Mouse (Mus musculus): Measurements from ENCODE around the gene Sptssa. TPM values are rescaled to one million over a fixed set of nuclear protein-coding genes. Genes with fewer than 3 reads are reported as not detected.
A peak's percentile ranks its signal among the peaks of the same experiment; 100 is the strongest.

Sptssa gene
- polyA plus RNA-seq, 1 experiment from 2014 or later: 192 TPM

- Histone ChIP-seq H3K36me3 (peaks cover 7% of the 10 kb centered on the region), H3K27ac (replicated peaks) (no peak overlapping the region), H3K9ac (no peak overlapping the region), H3K9me3 (replicated peaks) (no peaks in the 10 kb centered on the region), H3K4me1 (peaks cover 17% of the 10 kb centered on the region), H3K4me2 (replicated peaks) (peak overlapping the region; percentile 72), H3K4me3 (replicated peaks) (0 out of 2 replicates have a peak overlapping the region, but pooled peaks have one; percentile 65), H3K27me3 (no peaks in the 10 kb centered on the region)
- WGBS: 86% methylated on average over 1 of the region's 1 CpGs
- no peak for ATAC-seq (ENCODE audit: insufficient number of reproducible peaks, low FRiP score, low TSS enrichment, low read depth)
Observed at GRCm38 (mm10) chr12:54654741-54655140, 1.6 kb downstream of the Sptssa start.

- no peaks in the 10 kb centered on the region for H3K27me3 ChIP-seq
- peak overlapping the region; percentile 72; the same call in 1 of the 2 replicates for H3K4me2 ChIP-seq (replicated peaks)
- H3K4me3 ChIP-seq (replicated peaks): no peak overlapping the region
- no peaks in the 10 kb centered on the region for H3K9me3 ChIP-seq (replicated peaks)
- peaks cover 7% of the 10 kb centered on the region for H3K36me3 ChIP-seq
- ATAC-seq (ENCODE audit: insufficient number of reproducible peaks, low FRiP score, low TSS enrichment, low read depth): no peak
- H3K4me1 ChIP-seq: peaks cover 17% of the 10 kb centered on the region
- H3K9ac ChIP-seq: no peak overlapping the region
- 62% methylated on average over 4 of the region's 4 CpGs for WGBS
- H3K27ac ChIP-seq (replicated peaks): no peak overlapping the region
Observed at GRCm38 (mm10) chr12:54654141-54654540, 2.2 kb downstream of the Sptssa start.

GRCm38 (mm10) chr12:54652346-54652745 lies 4.0 kb downstream of the Sptssa start:
- no peak overlapping the region for H3K9ac ChIP-seq
- no peak for ATAC-seq (ENCODE audit: insufficient number of reproducible peaks, low FRiP score, low TSS enrichment, low read depth)
- WGBS: 80% methylated on average over 12 of the region's 12 CpGs

GRCm38 (mm10) chr12:54651820-54652219 lies 4.6 kb downstream of the Sptssa start:
- Histone ChIP-seq H3K9me3 (replicated peaks) (no peaks in the 10 kb centered on the region), H3K4me2 (replicated peaks) (no peak overlapping the region), H3K27ac (replicated peaks) (no peak overlapping the region), H3K4me1 (peaks cover 17% of the 10 kb centered on the region), H3K27me3 (no peaks in the 10 kb centered on the region), H3K9ac (no peak overlapping the region), H3K36me3 (peaks cover 22% of the 10 kb centered on the region), H3K4me3 (replicated peaks) (no peak overlapping the region)
- no peak for ATAC-seq (ENCODE audit: insufficient number of reproducible peaks, low FRiP score, low TSS enrichment, low read depth)
- 59% methylated on average over 8 of the region's 8 CpGs for WGBS

More at GRCm38 (mm10) chr12:54652346-54652745, 4.0 kb downstream of the Sptssa start:
- Histone ChIP-seq H3K36me3 (peaks cover 19% of the 10 kb centered on the region), H3K4me3 (replicated peaks) (no peak overlapping the region), H3K4me2 (replicated peaks) (no peak overlapping the region), H3K27me3 (no peaks in the 10 kb centered on the region), H3K9me3 (replicated peaks) (no peaks in the 10 kb centered on the region), H3K4me1 (peaks cover 17% of the 10 kb centered on the region), H3K27ac (replicated peaks) (no peak overlapping the region)

GRCm38 (mm10) chr12:54651158-54651557 lies 5.2 kb downstream of the Sptssa start:
- Histone ChIP-seq H3K4me3 (replicated peaks) (no peak overlapping the region), H3K4me2 (replicated peaks) (no peak overlapping the region), H3K9ac (no peak overlapping the region), H3K27me3 (no peaks in the 10 kb centered on the region), H3K9me3 (replicated peaks) (no peaks in the 10 kb centered on the region), H3K27ac (replicated peaks) (no peak overlapping the region), H3K36me3 (peaks cover 24% of the 10 kb centered on the region), H3K4me1 (peaks cover 17% of the 10 kb centered on the region)
- WGBS: 31% methylated on average over 1 of the region's 1 CpGs
- ATAC-seq (ENCODE audit: insufficient number of reproducible peaks, low FRiP score, low TSS enrichment, low read depth): no peak

GRCm38 (mm10) chr12:54644947-54645346 lies 11.4 kb downstream of the Sptssa start:
- Histone ChIP-seq H3K4me2 (replicated peaks) (no peak overlapping the region), H3K9ac (no peak overlapping the region), H3K9me3 (replicated peaks) (no peaks in the 10 kb centered on the region), H3K4me3 (replicated peaks) (no peak overlapping the region), H3K36me3 (peaks cover 18% of the 10 kb centered on the region; the same call in 1 of the 2 replicates), H3K27me3 (no peaks in the 10 kb centered on the region), H3K4me1 (no peaks in the 10 kb centered on the region), H3K27ac (replicated peaks) (no peak overlapping the region)
- ATAC-seq (ENCODE audit: insufficient number of reproducible peaks, low FRiP score, low TSS enrichment, low read depth): no peak
- 71% methylated on average over 2 of the region's 2 CpGs for WGBS

GRCm38 (mm10) chr12:54643320-54643892 lies 13.0 kb downstream of the Sptssa start:
- no peak overlapping the region for H3K4me2 ChIP-seq (replicated peaks)
- no peak overlapping the region for H3K4me3 ChIP-seq (replicated peaks)
- H3K4me1 ChIP-seq: no peaks in the 10 kb centered on the region
- no peaks in the 10 kb centered on the region for H3K27me3 ChIP-seq
- WGBS: 84% methylated on average over 5 of the region's 5 CpGs
- no peak for ATAC-seq (ENCODE audit: insufficient number of reproducible peaks, low FRiP score, low TSS enrichment, low read depth)
- no peaks in the 10 kb centered on the region for H3K9me3 ChIP-seq (replicated peaks)
- no peak overlapping the region for H3K27ac ChIP-seq (replicated peaks)
- peaks cover 16% of the 10 kb centered on the region; the same call in 1 of the 2 replicates for H3K36me3 ChIP-seq
- H3K9ac ChIP-seq: no peak overlapping the region

- no peak overlapping the region for H3K9ac ChIP-seq
- no peaks in the 10 kb centered on the region for H3K27me3 ChIP-seq
- no peak for ATAC-seq (ENCODE audit: insufficient number of reproducible peaks, low FRiP score, low TSS enrichment, low read depth)
- no peaks in the 10 kb centered on the region for H3K9me3 ChIP-seq (replicated peaks)
- peaks cover 2% of the 10 kb centered on the region; the same call in 1 of the 2 replicates for H3K36me3 ChIP-seq
- no peak overlapping the region for H3K27ac ChIP-seq (replicated peaks)
- H3K4me3 ChIP-seq (replicated peaks): no peak overlapping the region
- no peaks in the 10 kb centered on the region for H3K4me1 ChIP-seq
- H3K4me2 ChIP-seq (replicated peaks): no peak overlapping the region
- 97% methylated on average over 4 of the region's 4 CpGs for WGBS
Observed at GRCm38 (mm10) chr12:54641374-54641773, 15.0 kb downstream of the Sptssa start.

GRCm38 (mm10) chr12:54640259-54640658 lies 16.1 kb downstream of the Sptssa start:
- Histone ChIP-seq H3K4me3 (replicated peaks) (no peak overlapping the region), H3K9me3 (replicated peaks) (no peaks in the 10 kb centered on the region), H3K27ac (replicated peaks) (no peak overlapping the region), H3K4me1 (no peaks in the 10 kb centered on the region), H3K36me3 (no peaks in the 10 kb centered on the region), H3K4me2 (replicated peaks) (no peak overlapping the region), H3K27me3 (no peaks in the 10 kb centered on the region), H3K9ac (no peak overlapping the region)
- WGBS: 82% methylated on average over 6 of the region's 6 CpGs
- no peak for ATAC-seq (ENCODE audit: insufficient number of reproducible peaks, low FRiP score, low TSS enrichment, low read depth)

- no peak for ATAC-seq (ENCODE audit: insufficient number of reproducible peaks, low FRiP score, low TSS enrichment, low read depth)
- H3K4me1 ChIP-seq: no peaks in the 10 kb centered on the region
- no peaks in the 10 kb centered on the region for H3K9me3 ChIP-seq (replicated peaks)
- H3K27me3 ChIP-seq: no peaks in the 10 kb centered on the region
- no peak overlapping the region for H3K27ac ChIP-seq (replicated peaks)
- WGBS: 85% methylated on average over 1 of the region's 1 CpGs
- H3K9ac ChIP-seq: no peak overlapping the region
- no peaks in the 10 kb centered on the region for H3K36me3 ChIP-seq
- H3K4me2 ChIP-seq (replicated peaks): no peak overlapping the region
- H3K4me3 ChIP-seq (replicated peaks): no peak overlapping the region
Observed at GRCm38 (mm10) chr12:54637033-54637432, 19.3 kb downstream of the Sptssa start.

- no peak overlapping the region for H3K9ac ChIP-seq
- no peak overlapping the region for H3K4me3 ChIP-seq (replicated peaks)
- no peak for ATAC-seq (ENCODE audit: insufficient number of reproducible peaks, low FRiP score, low TSS enrichment, low read depth)
- 83% methylated on average over 2 of the region's 2 CpGs for WGBS
- H3K9me3 ChIP-seq (replicated peaks): no peaks in the 10 kb centered on the region
- no peak overlapping the region for H3K4me2 ChIP-seq (replicated peaks)
- no peaks in the 10 kb centered on the region for H3K27me3 ChIP-seq
- H3K4me1 ChIP-seq: no peaks in the 10 kb centered on the region
- H3K27ac ChIP-seq (replicated peaks): no peak overlapping the region
- no peaks in the 10 kb centered on the region for H3K36me3 ChIP-seq
Observed at GRCm38 (mm10) chr12:54632141-54632540, 24.2 kb downstream of the Sptssa start.

- ATAC-seq (ENCODE audit: insufficient number of reproducible peaks, low FRiP score, low TSS enrichment, low read depth): no peak
- 82% methylated on average over 2 of the region's 2 CpGs for WGBS
Observed at GRCm38 (mm10) chr12:54621942-54622341, 34.4 kb downstream of the Sptssa start.

More at GRCm38 (mm10) chr12:54621942-54622341, 34.4 kb downstream of the Sptssa start:
- Histone ChIP-seq H3K4me3 (replicated peaks) (no peak overlapping the region), H3K4me1 (no peaks in the 10 kb centered on the region), H3K9me3 (replicated peaks) (no peaks in the 10 kb centered on the region), H3K9ac (no peak overlapping the region), H3K27me3 (no peaks in the 10 kb centered on the region), H3K4me2 (replicated peaks) (no peak overlapping the region), H3K27ac (replicated peaks) (no peak overlapping the region), H3K36me3 (no peaks in the 10 kb centered on the region)

Data from embryonic facial prominence, embryonic 15.5 days (tissue).